Mouse (Mus musculus) neural tube, embryonic 10.5 days (tissue): ENCODE results near the gene Bcl2l1.

Experiments used
- DNase-seq: peaks from one replicate; pipeline ENCODE4 v3.0.0-alpha.2; 2017; ENCODE audit warnings: low spot score; ENCODE audit errors: extremely low spot score

Gene Bcl2l1

DNA sequence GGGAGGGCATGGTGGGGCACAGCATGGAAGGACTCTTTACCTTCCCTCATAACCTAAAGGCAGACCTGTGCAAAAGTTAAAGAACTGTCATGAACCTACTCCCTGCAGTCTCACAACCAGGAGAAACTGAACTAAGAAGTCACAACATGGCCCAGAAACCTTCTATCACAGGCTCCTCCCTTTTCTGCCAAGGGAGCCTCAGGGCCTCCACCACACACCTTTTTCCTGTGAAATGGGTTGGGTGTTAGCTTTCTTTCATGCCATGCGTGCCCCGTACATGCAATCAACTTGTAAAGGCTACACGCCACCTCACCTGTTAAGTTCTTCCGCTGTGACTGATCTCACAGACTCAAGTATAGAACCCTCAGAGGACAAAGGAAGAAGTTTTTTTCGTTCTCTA is 28.4 kb downstream of the Bcl2l1 start:
- no peak for DNase-seq

DNA sequence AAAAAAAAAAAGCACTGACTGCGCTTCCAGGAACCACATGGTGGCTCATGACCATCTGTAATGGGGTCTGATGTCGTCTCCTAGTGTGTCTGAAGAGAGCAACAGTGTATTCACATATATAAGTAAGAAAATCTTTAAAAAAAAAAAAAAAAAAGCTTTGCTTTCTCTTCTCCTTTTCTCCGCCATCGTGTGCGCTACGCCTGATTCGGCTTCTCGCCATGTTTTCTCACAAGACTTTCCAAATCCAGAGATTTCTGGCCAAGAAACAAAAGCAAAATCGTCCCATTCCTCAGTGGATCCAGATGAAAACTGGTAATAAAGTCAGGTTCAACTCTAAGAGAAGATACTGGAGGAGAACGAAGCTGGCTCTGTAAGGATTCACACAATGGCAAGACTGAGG is 29.2 kb downstream of the Bcl2l1 start:
- DNase-seq = no peak

DNA sequence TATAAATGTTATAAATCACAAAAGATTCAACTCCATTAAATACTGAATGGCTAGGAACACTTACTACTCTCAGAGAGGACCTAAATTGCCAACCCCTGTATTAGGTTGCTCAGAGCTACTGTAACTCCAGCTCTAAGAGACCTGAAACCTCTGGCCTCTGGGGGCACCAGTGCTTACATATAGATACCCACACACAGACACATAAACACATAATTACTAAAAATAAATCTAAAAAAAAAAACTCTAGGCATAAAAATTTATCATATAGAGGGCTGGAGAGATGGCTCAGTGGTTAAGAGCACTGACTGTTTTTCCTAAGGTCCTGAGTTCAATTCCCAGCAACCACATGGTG is 30.8 kb downstream of the Bcl2l1 start:
- no peak for DNase-seq

DNA sequence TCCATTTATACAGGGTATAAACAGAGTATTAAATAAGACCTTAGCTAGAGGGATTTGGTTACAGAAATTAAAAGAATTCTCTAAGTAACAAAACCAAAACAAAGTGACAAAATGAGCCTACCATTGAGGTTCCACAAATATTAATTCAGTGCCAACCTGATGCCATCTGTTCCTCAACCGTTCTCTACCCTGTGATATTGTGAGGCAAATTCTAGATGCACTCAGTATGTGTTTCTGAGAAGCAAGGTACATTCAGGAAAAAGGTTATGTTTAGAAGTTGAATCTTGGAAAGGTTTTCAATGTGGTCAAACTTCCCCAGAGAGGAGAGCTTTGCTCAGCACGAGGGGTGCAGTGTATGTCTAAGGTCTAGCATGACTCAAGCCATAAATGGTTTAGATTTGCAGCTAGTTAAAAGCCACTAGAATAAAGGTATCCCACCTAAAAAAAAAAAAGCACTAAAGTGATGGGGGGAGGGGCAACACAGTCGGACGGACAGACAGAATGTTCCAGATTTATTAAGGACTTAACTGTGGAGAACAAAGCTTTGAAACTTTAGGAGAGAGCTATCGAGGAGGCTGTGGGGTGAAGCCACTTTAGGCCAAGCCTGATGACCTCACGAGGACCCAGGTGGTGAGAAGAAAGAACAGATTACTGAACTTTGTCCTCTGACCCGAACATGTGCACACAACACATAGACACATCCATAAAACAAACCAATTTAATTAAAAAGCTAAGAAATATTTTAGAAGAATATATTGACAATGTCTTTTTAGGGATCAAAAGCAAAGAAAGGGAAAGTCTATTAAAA is 31.4 kb downstream of the Bcl2l1 start:
- no peak for DNase-seq

DNA sequence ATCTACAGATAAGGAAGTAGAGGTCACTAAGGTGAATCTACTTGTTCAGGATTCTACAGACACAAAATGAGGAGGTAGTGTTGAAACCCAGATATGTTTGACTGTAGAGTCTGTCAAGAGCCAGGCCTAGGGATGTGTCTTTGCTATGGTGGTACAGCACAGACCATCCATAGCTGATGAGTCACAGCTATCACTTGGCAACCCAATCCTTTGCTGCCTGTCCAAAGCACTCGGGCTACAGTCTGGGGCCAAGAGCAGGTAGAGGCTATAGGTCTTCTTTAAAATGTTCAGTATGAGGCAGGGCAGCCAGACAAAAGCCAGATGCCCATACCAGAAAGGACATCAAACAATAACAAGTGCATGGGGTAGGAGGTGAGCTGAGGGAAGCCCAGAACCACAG is 33.9 kb downstream of the Bcl2l1 start:
- DNase-seq = no peak

DNA sequence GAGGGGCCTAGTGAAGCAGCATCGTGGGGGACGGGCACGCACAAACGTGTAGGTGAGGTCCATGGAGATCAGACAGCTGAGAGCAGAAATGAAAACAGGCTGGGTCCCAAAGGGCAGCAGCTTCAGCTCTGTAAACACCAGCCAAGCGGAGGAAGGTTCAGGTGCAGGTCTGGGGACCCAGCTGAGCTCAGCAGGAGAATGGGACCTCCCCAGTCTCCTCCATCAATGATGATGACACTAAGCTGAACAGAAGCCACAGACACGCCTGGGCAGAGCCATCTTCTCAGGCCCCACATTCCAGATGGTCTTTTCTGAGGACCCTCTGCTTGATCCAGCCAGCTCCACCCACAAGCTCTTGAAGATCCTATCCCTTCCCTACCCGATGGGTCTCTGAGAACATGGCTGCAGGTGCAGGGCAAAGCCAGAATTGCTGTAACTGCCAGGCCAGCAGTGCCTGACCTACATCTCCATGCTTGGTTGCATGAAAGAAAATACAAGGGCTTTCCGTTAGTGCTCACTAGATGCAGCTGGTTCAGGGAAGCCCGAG is 37.2 kb downstream of the Bcl2l1 start:
- DNase-seq = no peak

DNA sequence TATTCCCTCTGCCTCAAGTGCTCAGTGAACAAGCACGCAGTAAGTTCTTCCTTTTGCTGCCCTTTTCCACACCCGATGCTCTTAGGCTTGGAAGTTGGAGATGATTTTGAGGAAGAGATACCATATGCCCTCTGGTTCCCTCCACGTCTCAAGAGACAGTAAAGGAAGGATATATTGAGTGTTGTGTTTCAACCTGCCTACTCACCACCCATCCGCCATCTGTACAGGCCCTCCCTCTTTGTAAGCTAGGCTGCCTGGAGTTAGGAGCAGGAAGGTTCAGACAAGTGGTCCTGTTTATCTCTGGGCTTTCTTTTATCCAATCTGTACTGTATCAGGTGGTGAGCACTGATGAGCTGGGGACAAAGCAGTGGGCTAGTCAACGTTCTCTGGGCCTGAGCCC is 38.1 kb downstream of the Bcl2l1 start:
- DNase-seq = no peak

DNA sequence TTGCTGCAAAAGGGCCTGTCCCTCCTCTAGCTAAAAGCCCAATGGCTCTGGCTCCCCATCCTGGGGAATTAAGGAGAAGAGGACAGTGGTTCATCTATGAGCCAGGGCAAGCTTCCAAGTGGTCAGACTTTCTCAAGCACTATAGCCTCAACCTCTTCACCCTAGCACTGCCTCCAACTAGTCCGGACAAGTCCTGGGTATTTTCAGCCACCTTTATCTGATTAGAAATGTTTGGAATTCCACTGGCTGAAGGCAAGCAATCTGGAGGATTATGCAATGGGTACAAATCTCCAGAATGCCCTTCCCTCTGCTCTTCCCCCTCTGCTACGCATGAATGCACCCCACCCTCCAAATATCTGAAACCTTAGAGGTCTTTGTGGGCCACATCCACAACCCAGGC is 39.1 kb downstream of the Bcl2l1 start:
- DNase-seq = no peak

DNA sequence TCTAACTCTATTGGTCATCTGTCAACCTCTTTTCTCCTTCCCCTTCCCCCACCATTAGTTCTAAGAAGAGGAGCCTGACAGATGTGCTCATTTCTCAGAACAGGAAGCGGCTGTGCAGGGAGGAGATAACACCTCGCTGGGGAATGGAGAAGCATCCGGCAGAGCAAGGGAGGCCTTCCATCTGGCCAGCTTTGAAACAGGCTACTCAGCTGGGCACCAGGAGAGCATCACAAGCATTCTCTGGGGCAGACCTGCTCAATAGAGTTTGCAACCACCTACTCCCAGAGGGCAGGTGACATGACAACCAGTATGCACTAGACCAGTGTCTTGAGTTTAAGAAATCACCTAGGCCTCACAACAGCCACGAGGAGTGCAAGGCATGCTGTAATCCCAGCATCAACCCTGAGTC is 41.9 kb downstream of the Bcl2l1 start:
- peak; percentile 22 for DNase-seq

DNA sequence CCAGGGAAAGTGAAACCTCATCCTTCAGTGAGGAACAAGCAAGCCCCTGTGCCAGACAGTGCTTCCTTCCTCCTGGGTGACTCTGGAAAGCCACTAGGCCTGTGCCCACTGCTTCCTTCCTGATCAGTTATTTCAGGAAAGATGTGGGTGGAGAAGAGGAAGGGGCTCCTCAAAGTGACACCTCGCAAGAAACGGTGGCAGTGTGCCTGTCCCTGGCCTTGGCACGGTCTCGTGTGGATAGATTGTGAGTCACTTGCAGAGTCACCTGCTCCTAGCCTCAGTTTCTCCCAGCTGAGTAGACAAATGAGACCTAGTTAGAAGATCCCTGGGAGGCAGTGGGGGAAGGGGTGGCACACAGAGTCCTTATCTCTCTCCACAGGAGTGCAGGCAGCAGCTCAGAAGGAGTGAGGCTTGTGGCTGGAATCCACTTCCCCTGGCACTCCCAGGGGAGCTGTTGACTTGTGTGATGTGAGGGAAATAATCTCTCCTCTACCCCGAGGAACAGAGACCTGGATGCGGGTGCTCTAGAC is 42.6 kb downstream of the Bcl2l1 start:
- no peak for DNase-seq

DNA sequence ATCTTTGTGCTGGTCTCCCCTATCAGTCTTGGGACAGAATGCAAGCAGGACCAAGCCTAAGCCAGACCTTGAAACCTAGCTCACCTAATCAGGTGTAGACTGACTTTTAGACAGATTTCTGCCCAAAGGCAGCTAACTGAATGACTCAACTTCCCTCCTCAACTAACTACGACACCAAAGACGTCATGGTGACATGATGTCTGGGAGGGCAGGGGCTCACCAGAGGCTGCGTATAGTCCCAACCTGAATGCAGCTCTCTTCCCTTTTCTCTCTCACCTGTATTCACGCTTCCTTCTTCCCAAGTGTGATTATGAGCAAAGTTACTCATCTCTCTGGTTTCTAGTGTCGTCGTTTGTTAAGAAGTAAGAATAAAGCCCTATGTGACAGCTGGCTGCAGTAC is 44.0 kb downstream of the Bcl2l1 start:
- no peak for DNase-seq

DNA sequence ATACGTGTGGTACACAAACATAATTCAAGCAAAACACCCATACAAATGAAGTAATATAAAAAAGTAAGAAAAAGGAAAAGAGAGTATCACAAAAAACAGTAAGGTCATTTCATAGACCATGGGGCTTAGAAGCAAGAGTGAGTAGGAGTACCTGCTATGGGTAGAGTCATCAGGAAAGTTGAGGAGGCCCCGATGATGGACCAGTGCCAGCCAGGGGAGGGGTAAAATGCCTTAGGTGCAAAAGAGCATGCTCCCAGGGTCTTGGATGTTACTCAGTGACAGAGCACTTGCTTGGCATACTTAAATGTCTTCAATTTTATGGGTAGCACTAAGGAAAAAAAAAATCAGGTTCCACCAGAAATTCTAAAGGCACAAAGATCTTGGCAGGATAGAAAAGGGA is 44.4 kb downstream of the Bcl2l1 start:
- no peak for DNase-seq

DNA sequence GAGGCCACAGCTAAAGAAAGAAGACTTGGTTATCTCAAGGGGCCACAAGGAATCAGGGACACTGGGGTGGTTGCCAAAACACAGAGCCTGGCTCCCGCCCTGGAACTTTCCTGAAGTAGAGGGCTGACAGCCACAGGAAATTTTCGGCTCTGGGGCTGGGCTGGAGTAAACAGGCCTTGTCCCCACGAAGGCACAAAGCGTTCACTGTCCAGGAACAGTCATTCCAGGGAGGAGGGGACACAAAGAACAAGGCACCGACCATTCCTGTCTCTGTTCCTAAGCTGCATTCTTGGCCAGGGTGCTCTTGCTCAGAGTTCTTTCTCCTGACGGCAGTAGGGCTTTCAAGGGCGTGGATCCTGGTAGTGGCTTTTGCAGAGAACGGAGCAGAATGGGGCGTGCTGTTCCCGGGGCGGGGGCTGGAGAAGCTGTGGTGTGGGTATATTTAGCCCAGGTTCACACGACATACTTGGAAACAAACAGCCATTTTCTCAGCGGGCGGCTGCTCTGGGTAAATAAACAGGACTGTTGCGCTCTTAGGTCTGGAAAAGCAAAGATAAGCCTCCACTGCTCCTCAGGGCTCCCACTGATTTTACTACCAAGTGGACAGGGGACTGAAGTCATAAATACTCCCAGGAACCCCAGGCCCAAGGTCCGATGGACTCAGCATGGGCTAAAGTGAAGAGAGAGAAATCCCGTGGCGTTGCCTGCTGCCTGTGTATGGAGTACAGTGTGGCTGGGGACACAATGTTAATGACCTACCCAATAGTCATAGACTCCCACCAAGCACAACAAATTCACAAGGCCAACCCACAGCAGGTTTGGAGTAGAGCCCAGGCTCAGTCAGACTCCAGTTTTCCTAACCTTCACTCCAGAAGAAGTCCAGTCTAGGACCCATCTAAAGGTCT is 45.8 kb downstream of the Bcl2l1 start:
- peak; percentile 19 for DNase-seq

DNA sequence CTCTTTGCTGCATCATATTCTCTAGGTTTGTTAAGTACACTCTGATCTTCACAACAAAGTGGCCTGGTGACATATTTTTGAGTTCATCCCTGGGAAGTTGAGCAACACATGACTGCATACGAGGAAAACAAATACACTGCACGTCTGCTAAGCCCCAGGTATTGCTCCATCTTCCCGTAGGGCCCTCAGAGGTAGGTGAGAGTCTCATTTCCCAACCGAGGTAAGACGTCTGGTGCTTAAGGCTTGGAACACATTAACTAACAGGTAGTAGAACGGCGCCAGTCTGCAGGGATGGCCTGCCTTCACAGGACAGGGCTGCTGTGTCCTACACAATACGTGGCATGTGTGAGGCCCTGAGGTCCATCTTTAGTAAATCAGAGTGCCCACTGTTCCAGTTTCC is 46.9 kb downstream of the Bcl2l1 start:
- DNase-seq = no peak

DNA sequence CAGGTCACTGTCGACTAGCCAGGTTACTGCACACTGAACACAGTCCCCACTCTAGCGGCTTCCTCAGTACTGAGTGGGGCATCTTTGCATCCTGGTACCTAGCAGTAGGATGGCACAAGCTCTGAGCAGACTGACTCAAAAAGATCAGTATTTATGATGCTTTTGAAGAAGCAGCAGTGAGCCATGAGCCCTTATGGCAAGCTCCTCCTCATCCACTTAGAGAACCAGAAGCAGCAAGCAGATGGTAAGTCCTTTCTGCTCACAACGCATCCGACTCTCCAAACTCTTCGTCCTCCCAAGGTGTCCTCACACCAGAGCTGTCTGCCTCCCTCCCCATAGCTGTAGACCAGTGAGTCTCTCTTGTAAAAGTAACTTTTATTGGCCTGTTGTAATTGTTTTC is 48.3 kb downstream of the Bcl2l1 start:
- DNase-seq = no peak

DNA sequence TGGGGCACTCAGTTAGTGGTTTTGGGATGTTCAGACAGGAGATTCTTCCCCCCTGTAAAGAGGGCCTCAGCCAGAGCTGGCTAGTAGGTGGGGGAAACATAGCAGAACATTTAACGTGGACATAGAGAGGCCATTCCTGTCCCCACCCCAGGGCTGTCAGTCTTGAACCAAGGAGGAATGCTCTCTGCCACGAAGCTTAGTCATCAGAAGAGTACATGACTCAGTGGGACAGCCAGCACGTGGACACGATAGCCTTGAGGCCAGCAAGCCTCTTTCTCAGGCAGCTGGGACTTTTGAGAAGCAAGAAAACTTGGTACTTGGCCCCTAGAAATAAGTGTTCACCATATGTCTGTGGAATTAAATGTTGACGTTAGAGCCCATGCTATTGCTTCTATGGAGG is 48.9 kb downstream of the Bcl2l1 start:
- DNase-seq = no peak

DNA sequence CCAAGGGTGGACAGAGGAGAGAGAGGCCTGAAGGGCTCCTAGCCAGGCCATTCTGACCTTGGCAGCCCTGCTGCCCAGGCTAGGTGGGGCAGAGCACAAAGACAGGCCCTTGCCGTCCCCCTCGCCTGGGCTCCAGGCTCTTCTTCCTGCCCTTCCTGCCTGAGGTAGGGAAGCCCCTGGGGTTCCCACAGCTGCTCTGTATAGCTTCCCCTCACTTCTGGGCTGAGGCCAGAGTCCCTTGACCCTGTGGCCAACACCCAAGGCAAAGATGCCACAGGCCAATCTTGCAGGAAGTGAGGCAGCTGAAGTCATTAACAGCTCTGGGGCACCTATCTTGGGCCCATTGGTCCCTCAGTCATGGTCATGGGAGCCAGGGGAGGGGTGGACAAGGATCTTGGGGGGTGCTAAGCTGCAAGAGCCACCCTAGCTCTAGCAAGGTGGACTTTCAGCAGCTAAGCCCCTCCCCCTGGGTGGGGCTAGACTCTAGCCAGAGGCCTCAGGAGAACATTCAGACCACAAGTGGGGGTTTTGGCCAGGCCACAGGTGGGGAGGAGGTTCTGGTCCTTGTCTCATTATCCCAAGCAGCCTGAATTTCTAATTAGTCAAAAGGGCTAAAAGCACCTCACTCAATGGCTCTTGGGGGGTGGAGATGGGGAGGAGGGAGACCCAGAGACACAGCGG is 50.4 kb downstream of the Bcl2l1 start:
- DNase-seq = no peak

DNA sequence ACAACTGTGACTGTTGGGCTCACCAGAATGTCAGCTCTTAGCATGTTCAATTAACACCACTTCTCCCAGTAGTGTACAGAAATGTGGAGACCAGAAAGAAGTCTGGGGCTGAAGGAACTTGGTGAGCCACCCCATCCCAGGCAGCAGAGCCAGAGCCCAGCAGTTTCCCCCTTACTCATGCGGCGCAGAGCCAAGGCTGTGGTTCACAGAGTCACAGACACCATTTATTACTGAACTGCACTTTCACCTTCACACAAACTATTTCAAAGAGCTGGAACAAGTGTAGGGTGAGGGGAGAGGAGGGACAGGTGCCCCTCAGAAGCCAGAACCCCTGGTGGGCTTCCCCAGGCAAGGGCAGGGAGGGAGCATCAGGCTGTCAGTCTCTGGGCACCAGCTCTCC is 51.1 kb downstream of the Bcl2l1 start:
- DNase-seq = no peak

DNA sequence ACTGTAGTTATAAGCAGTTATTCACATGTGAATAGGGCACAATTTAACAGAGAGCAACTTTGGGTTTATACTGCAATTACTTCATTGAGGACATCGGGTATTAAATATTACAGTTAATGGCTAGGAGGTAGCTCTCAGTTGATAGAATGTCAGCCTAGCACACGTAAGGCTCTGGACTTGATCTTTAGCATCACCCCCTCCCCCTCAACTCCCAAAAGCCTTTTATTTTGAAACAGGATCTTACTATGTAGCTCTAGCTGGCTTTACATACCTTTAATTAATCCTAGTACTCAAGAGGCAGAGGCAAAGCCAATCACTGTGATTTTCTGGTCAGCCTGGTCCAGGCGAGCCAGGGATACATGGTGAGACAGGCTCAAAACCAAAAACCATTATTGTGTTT is 54.4 kb downstream of the Bcl2l1 start:
- no peak for DNase-seq

DNA sequence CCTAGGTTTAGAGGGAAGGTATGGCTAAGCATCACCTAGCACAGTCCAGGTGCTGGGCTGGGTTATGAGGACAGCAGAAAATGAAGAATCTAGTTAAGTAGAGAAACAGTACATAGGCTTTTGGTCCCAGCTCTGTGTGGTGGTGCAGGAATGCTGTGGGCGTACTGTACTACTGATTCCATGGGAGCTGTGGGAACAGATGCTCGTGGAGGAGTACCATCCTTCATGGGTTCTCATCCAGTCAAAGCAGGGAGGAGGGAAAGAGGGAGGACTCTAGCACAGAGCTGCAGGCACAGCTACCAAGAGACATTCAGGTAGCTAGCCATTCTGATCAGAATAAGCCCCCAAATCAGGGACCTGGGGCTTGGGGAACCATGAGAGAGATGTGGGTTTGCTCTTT is 55.1 kb downstream of the Bcl2l1 start:
- DNase-seq = no peak

DNA sequence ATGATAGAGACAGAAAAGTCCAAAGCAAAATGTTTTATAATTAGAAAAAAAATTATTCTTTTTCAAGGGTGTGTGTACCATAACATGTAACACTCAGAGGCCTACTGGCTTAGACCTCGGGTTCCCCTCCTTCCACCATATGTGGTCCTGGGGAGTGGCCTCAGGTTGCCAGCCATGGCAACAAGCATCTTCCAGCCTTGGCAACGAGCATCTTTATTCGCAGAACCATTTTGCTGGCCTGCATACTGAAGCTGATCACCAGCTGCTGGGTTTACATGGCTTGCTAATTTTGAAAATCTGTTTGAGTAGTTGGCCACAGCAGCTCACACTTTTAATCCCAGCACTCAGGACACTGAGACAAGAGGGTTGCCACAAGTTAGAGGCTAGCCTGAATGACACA is 55.5 kb downstream of the Bcl2l1 start:
- DNase-seq = no peak

DNA sequence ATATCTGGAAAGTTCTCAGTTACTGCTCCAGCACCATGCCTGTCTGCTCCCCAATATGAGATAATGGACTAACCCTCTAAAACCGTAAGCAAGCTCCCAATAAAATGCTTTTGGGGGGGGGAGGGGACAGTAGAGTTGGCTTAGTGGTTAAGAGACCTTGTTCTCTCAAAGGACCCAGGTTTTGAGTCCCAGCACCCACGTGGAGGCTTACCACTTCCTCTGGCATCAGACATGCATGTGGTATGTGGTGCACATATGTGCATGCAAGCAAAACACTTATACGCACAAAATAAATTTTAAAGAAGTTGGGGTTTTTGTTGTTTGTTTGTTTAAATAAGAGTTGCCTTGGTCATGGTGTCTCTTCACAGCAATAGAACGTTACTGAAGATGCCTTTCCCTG is 56.2 kb downstream of the Bcl2l1 start:
- DNase-seq = no peak
